Mouse (Mus musculus): ENCODE measurements around the gene Swi5.

- TF ChIP-seq CTCF (IDR thresholded peaks at IDR 0.05; ENCODE audit: borderline replicate concordance, insufficient read depth, low read depth, low read length) (no peak), POLR2A (IDR thresholded peaks at IDR 0.05; ENCODE audit: borderline replicate concordance, insufficient read depth, low read length) (no peak)
Measured at GRCm38 (mm10) chr2:32319586-32320580, 32.0 kb upstream of the Swi5 start.

All from cerebellum, adult 2 months (tissue).